Mouse (Mus musculus) MEL-GATA-1-ER (cell line): ENCODE measurements around the gene Sfrp2.

Experiments
- DNase-seq: peaks from one replicate; pipeline ENCODE4 v3.0.0-alpha.2; 2012; ENCODE audit warnings: low read depth; ENCODE audit errors: extremely low read depth

Sfrp2 gene

DNA sequence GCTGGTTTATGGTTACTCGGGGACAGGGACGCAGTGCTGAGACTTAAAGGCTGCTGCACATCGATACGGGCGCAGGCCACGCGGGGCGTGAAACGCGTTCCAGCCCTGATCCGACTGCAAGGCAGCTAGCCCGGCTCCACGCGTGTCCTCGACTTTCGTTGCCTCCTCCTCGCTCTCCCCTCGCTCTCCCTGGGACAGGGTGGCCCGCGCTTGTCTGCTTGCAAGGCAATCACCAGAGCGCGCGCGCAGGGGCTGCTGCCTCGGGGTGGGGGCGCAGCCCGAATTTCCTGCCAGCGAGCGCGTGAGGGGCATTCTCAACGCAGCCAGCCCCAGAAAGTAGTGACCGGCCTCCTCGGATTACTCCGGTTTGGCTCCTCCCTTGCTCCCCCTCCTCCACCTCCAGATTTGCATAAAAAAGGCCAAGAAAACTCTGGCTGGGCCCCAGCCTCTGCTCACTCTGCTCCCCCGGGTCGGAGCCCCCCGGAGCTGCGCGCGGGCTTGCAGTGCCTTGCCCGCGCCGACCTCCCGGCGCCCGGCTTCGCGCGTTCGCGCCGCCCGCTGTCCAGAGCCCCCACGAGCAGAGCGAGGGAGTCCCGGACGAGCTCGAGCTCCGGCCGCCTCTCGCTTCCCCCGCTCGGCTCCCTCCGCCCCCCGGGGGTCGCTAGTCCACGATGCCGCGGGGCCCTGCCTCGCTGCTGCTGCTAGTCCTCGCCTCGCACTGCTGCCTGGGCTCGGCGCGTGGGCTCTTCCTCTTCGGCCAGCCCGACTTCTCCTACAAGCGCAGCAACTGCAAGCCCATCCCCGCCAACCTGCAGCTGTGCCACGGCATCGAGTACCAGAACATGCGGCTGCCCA lies at the start of gene Sfrp2:
Gene Sfrp2, plus strand, starts transcription at position 451 of the 855 bp plus-strand sequence.
- no peak for DNase-seq

DNA sequence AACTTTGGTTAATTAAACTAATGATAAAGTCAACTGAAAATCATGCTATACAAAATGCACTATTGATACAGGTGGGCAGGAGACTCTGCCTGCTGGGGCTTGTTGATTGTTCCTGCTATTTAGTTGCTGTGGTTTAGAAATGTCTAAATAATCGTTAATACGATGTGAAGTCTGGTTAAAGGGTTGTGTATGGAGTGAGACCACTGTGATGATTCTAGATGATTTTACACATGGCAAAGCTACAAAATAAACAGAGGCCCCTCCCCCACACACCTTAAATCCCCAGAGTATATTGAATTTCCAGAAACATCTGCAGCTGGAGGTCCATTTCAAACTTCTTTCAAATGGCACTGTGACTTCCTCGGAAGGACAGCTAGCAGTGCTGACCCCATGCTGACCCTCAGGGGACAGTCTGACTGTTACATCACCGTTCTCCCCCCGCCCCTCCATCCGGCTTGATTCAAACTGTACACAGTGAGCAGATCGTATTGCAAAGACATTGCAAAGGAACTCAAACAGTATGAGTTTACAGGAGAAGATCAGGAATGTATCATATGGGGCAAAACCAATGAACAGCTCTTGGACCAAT lies 48.4 kb upstream of the Sfrp2 start:
- no peak for DNase-seq

DNA sequence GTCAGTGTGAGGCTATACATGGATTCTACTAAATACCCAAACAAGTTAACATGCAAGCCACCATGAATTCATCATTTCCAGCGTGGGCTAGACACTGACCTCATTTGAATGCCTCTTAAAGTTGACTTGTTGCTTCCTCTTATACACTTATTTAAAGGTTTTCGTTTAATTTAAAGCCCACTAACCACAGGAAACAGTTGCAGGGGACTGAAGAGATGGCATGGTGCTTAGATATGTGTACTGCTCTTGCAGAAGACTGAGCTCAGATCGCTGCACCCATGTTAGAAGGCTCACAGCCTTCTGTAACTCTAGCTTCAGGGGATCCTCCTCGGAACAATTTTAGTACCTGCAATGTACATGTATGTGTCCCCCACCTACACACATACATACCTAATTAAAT lies 47.5 kb upstream of the Sfrp2 start:
- no peak for DNase-seq

- DNase-seq = no peak
Measured at GRCm38 (mm10) chr3:83728223-83728622, 37.9 kb upstream of the Sfrp2 start.

GRCm38 (mm10) chr3:83728675-83729390 lies 37.3 kb upstream of the Sfrp2 start:
- DNase-seq = no peak

GRCm38 (mm10) chr3:83733985-83734384 lies 32.1 kb upstream of the Sfrp2 start:
- DNase-seq = no peak

DNA sequence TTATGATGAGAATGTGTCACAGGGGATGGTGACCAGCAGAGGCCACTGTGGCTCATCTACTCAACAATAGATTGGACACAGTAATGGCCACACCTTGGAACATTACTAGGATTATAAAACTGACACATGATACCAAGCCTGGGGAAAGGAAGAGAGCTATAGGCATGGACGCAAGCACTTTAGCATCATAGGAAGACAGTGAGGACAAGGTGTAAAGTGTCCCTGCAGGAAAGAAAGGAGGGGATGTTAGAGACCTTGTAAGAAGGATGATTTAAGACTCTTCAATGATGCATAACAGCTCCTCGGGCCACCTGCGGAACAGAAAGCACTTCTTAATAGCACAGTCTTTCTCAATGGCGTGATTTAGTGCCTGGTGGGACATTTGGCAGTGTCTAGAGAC lies 29.1 kb upstream of the Sfrp2 start:
- DNase-seq = no peak

DNA sequence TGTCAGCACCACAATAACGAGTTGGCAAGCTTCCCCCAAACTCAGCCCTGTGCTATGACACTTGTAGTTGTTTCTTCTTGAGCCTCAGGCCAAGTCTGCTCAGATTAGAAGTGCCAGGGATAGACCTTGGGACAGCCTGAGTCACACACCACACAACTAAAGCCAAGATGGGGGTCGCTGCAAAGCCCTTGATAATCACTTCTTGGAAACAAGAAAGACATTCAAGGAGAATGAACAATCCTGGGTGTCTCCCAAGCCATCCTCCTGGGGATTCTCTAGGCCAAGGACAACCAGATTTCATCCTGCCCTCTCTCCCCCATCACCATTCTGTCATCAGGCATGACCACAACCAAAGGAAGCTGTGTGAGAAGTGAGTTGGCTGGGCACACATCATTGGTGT lies 25.9 kb upstream of the Sfrp2 start:
- DNase-seq = no peak

- no peak for DNase-seq
Measured at GRCm38 (mm10) chr3:83747276-83747675, 18.8 kb upstream of the Sfrp2 start.

- DNase-seq = no peak
Measured at GRCm38 (mm10) chr3:83747895-83748294, 18.2 kb upstream of the Sfrp2 start.

- peak; percentile 10 for DNase-seq
Measured at GRCm38 (mm10) chr3:83751625-83752024, 14.5 kb upstream of the Sfrp2 start.

- no peak for DNase-seq
Measured at GRCm38 (mm10) chr3:83752196-83752595, 13.9 kb upstream of the Sfrp2 start.

- no peak for DNase-seq
Measured at GRCm38 (mm10) chr3:83755043-83755635, 11.0 kb upstream of the Sfrp2 start.

DNA sequence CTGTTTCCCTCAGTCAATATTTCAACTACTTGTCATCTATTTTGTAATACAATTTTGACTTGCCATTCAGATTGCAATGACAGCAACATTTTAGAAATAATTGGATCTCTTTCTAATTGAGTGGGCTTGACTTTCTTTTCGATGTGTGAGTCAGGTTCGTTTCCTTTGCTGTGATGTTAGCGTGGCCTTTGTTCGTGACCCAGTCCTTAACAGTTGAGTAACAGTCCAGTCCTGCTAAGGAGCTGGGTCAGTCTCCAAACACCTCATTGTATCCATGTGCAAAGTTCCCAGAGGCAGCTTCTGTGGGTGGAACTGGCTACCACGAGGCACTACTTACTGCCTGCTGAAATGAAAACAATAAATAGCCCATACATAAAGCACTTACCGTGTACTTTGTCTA lies 10.5 kb upstream of the Sfrp2 start:
- DNase-seq = no peak

DNA sequence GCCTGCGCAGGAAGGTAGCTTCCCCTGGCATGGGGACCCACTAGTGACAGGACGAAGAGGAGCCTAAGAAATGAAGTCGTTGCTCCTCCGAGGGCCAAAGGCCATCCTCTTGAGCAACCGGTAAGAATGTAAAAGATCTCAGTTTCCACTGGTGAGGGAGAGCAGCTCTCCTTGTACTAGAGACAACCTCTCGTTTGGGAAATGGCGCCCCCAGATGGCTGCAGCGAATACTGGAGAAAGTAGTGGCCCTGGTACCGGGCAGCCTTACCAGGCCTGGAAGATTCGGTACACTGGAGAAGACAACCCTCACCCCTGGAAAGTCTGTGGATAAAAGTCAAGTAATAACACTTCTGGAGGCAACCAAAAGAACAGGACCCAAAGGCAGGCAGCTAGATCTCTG lies 3.8 kb upstream of the Sfrp2 start:
- no peak for DNase-seq

- DNase-seq = no peak
Measured at GRCm38 (mm10) chr3:83763551-83764548, 2.3 kb upstream of the Sfrp2 start.

DNA sequence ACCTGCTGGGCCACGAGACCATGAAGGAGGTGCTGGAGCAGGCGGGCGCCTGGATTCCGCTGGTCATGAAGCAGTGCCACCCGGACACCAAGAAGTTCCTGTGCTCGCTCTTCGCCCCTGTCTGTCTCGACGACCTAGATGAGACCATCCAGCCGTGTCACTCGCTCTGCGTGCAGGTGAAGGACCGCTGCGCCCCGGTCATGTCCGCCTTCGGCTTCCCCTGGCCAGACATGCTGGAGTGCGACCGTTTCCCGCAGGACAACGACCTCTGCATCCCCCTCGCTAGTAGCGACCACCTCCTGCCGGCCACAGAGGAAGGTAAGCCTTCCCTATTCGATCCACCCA lies 577 bp downstream of the Sfrp2 start:
- no peak for DNase-seq

DNA sequence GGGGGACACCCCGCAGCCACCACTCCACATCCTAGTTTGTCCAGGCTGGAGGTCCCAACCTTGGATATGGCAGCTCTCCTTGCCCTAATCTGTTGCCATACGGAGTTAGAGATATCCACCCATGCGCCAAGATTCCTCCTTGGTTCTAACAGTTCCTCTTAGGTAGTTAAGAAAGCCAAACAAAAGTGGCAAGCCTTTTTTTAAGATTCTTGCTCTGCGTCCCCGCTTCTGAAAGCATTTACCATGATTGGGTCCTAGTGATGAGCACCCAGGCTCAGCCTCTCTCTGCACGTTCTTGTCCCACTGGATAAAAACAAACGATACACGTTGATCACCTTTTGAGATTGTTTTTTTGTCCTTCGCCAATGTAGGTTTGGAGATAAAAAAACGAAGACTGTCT lies 1.0 kb downstream of the Sfrp2 start:
- DNase-seq = no peak

DNA sequence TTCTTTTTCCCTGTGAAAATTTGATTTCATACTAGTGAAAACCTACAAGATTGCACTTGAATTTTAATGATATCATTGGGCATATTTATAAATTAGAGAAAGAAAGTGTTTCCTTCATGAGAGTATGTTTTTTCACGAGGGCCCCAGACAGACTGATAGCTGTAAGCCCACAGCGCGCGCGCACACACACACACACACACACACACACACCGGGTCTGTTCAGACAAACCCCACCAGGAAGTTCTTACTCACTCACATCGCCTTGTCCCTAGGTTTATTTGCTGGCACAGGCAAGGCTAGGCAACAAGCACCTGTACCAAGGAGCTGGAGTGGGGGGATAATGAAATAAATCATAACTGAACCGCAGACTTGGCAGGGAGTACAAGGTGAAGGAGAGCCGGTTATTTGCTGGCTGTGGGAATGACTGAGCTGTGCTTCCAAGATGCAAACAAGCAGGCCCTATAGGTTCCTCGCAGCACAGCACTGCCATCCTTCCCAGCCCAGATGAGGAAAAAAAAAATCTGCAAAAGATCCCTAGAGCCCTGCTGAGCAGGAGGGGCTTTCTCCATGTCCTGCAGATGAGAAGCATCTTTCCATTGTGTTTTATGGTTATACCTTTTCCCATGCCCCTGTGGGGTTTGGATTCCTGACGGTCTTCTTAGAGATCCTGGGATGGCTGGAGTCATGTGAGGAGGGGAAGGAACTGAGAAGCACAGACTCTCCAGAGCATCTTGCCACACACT lies 2.3 kb downstream of the Sfrp2 start:
- DNase-seq = no peak

DNA sequence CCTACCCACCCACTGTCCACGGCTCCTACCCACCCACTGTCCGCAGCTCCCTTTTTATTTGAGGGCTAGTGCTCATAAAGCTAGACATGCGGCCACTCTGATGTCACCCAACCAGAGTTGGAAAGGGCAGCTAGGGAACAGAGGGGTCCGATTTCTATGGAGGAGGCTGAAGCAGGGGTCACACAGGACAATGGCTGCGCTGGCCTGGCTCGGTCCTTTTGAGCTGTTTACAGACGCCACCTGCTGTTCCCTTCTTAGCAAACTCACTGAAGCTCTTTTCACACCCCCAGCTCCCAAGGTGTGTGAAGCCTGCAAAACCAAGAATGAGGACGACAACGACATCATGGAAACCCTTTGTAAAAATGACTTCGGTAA lies 2.9 kb downstream of the Sfrp2 start:
- no peak for DNase-seq
